Mouse (Mus musculus): ENCODE results near the gene Rpl32.

The Rpl32 gene

DNA sequence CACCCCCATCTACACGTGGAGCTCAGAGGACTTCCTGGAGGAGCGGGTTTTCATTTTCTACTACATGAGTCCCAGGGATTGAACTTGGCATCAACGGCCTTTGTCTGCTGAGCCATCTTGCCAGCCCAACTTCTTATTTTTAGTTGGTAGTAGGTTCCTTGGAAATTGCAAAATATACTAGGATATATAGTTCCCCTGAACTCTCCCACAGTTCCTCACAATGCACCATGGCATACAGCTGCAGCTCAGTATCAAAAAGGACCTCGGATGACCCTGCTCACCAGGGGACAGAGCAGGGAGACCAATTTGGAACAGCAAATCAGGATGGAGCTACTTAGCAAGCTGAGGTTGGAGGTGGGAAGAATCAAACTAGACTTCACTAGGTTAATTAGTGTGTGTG is 6.5 kb upstream of the Rpl32 start:
- in situ Hi-C loops (cut with MboI, MseI) = no loop called here

DNA sequence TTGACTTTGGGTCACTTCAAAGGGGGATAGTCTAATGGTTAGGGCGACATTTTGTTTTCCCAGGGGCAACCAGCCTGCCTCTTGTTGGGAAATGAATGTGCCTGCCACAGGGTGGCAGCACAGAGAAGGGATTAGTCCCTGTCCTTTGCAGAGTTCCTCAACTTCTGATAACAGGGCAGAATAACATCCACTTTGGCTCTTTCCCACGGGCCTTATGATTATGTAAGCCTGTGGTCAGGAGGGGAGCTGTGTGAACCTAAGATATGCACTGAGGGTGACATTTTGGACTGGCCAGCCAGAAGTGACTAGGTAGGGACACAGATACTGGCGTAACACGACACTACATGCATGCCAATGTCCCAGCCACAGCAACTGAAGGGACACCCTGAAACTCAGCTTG is 5.6 kb upstream of the Rpl32 start:
- in situ Hi-C loops (cut with MboI, MseI) = no loop called here

DNA sequence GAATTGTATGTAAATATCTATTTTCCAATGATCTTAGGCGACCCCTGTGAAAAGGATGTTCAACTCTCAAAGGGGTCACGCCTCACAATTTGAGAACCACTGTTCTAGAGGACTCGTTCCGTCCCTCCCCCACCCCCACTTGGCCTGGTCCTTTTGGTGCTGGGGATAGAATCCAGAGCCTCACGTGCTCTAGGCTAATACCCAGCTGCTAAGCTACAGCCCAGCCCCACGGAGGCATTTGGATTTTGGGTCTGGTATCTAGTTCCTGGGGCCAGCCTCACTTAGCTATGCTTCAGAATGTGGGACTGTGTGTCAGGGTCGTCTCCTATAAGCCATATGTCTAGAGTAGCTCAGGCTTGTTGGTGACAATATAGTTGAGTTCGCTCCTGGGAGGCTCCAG is 3.1 kb upstream of the Rpl32 start:
- in situ Hi-C loops (cut with MboI, MseI) = no loop called here

DNA sequence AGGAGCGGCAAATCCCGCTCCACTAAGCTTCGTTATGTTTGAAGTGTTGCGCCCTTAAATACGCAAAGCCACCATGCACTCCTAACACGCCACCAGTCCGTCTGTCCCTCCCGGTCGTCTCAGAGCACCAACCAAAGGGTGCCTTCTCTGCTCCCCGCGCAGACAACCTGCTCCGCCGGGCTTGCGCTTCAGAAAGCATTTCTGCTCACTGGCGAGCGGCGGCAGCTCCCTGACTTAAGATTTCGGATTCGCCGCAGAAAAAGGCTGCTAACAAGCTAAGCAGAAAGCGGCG is 405 bp downstream of the Rpl32 start:
- in situ Hi-C loops (cut with MboI, MseI) = no loop called here

DNA sequence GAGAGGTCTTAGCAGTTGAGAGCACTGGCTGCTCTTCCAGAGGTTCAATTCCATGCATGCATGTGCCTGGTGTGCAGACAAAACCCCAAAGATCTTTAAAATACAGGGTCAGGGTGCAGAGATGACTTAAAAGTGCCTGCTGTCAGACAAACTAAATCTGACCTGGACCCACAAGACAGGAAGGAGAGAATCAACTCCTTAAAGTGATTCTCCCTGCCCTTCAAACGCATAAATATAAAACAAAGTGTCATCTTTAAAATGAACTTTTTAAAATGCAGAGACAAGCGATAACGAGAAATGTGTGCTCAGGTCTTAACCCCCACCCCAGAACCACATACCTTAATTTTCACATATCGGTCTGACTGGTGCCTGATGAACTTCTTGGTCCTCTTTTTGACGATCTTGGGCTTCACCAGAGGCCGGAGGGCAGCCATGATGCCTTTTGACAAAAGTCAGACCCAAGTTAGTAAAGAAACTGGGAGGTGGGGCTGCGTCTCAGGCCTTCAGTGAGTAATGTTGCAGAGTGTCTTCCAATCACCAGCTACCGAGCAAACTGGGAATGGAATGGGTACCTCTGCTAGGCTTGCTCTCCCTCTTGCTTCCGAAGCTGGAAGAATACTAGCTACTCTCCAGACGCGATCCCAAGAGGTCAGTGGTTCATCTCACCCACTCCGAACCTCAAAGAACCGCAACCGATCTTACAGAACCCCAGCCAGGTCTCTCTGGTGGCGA is 917 bp downstream of the Rpl32 start:
- in situ Hi-C loops (cut with MboI, MseI) = no loop called here

DNA sequence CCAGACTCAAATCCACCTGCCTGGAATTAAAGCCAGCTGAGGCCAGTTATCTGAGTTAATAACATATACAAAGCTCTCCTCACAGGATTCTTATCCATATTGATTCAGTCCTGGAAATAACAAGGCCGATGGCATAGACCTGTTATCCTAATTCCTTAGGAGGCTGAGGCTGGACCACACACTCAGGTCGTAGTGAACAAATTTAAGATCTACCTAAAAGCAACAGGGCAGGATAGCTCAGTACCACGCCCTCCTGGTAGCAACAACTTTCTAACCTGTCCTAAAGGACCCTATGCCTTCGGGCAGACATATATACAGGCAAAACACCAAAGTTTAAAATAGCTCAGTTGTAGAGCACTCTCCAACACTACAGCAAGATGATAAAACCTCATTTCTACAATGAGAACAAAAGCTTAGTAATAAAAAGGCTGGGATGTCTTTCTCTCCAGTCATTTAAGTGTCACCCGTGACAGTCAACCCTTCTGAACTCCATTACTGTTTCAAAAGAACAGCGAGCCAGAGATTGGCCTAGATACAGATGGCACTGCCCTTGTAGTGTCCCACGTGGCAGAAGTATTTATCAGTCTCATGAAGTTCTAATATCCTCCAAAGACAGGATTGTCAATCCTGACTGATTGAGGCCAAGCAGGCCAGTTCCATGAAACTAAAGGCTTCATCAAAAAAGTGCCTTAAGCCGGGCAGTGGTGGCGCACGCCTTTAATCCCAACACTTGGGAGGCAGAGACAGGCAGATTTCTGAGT is 3.9 kb downstream of the Rpl32 start:
- in situ Hi-C loops (cut with MboI, MseI) = no loop called here

DNA sequence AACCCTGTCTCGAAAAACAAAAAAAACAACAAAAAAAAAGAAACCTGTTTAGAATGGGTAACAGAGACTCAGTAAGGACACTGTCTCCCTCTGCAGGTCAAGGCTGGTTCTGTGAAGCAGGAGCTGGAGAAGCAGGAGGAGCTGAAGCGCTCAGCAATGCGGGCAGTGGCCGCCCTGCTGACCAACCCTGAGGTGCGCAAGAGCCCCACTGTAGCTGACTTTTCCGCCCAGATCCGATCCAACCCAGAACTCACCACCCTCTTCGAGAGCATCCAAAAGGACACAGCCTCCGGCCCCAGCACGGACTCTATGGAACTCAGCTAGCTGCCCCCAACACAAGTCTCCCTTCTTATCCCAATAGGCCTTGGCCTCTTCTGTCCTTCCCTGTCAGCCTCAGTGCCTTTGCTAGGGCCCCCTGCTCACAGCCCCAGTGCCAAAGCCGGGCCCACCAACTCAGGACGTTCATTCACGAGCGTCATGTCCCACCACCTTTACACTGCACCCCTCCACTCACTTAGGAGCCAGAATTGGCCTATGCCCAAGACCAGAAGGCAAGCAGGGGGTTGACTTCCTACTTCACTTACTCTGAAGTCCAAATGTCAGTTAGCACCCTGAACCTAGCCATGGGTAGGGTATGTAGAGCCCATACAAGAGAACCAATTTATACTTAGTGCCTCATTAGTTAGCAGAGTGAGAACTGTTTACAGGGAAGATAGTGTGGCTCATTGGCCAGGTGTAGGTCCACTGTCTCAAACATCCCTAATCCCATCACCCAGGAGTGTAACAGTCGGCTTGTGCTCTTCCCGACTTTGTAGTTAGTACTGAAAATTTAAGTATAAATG is 4.8 kb downstream of the Rpl32 start:
- in situ Hi-C loops (cut with MboI, MseI) = no loop called here

DNA sequence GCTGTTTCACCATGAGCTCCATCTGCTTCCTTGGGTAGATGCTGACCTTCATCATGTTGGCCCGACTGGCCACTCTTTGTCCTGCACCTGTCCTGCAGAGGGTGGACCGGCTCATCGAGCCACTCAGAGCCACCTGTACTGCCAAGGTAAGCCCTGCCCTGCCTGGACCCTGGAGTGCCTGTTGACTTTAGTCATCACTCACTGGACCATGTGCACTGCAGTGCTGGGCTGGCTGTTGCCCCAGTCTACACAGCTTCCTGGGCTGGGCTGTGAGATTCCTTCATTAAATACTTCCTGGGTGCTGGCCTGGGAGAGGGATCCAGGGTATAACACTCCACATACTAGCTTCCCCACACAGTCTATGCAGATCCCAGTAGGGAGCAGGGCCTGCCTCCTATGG is 6.7 kb downstream of the Rpl32 start:
- in situ Hi-C loops (cut with MboI, MseI) = no loop called here

DNA sequence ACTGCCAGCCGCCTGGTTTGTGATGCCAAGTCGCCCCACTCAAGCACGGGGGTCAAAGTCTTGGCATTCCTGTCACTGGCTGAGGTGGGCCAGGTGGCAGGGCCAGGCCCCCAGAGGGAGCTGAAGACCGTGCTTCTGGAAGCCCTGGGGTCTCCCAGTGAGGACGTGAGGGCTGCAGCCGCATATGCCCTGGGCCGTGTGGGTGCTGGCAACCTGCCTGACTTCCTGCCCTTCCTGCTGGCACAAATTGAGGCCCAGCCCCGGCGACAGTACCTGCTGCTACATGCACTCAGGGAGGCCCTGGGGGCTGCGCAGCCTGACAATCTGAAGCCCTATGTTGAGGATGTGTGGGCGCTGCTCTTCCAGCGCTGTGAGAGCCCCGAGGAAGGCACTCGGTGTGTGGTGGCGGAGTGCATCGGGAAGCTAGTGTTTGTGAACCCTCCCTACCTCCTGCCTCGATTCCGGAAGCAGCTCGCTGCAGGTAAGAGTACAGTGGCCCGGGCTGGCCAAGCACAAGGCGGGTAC is 15.8 kb downstream of the Rpl32 start:
- in situ Hi-C loops (cut with MboI, MseI) = no loop called here

DNA sequence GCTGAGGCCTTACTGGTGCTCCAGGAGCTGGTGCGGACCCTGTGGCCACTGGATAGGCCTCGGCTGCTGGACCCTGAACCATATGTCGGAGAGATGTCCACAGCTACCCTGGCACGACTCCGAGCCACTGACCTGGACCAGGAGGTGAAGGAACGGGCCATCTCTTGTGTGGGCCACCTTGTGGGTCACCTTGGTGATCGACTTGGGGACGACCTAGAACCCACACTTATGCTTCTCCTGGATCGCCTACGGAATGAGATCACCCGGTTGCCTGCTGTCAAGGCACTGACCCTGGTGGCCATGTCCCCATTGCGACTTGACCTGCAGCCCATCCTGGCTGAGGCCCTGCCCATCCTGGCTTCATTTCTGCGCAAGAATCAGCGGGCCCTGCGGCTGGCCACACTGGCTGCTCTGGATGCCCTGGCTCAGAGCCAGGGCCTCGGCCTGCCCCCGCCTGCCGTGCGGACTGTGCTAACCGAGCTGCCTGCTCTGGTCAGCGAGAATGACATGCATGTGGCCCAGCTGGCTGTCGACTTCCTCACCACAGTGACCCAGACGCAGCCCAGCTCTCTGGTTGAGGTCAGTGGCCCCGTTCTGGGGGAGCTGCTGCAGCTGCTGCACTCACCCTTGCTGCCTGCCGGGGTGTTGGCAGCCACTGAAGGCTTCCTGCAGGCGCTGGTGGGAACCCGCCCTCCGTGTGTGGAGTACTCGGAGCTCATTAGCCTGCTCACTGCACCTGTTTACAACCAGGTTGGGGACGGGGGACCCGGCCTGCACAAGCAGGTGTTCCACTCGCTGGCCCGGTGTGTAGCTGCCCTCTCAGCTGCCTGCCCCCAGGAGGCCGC is 16.5 kb downstream of the Rpl32 start:
- in situ Hi-C loops (cut with MboI, MseI) = no loop called here

DNA sequence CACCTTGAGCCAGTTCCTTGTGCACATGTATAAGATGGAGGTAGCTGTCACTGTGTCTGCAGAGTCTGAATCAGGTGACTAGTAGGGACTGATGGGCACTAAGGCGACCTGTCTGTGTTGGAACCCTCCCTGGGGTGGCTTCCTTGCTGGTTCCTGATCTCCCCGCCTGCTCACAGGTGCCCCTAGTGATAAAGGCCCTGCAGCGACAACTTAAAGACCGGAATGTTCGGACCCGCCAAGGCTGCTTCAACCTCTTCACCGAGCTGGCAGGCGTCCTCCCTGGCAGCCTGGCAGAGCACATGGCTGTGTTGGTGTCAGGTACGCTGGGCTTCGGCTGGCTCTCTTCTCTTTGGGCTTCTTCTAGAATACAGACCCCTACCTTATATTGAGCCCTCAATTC is 17.5 kb downstream of the Rpl32 start:
- in situ Hi-C loops (cut with MboI, MseI) = no loop called here

DNA sequence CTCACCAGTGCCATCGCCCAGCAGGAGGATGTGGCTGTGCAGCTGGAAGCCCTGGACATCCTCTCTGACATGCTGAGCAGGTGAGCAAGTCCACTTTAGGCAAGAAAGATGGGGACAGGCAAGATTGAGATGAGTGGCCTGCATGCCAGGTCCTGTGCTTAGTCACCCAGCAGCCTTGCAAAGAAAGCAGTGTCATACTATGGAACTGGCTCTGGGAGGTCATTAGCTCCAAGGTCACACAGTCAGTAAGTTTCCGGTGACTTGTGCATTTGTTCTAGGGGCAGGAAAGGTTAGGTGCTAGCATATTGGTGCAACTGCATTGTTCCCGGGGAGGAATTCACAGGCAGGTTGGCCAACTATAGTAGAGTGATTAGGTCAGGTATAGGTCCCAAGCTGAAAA is 25.8 kb downstream of the Rpl32 start:
- in situ Hi-C loops (cut with MboI, MseI) = no loop called here

DNA sequence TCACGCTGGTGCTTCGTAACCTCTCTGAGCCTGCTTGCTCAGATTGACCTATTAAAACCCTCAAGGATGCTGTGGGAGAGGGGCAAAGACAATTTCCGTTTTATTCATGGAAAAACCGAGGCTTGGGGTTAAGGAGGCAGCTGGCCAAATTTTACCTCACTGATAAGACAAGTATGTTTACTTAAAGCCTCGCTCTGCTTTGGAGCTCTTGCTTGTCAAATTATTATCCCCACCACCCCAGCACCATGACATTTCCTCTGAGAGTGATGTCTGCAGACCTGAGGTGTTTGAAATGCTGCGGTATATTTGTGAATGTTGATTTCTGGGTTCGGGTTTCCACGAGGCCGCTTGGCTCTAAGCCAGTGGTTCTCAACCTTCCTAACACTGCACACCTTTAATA is 32.2 kb downstream of the Rpl32 start:
- in situ Hi-C loops (cut with MboI, MseI) = no loop called here

DNA sequence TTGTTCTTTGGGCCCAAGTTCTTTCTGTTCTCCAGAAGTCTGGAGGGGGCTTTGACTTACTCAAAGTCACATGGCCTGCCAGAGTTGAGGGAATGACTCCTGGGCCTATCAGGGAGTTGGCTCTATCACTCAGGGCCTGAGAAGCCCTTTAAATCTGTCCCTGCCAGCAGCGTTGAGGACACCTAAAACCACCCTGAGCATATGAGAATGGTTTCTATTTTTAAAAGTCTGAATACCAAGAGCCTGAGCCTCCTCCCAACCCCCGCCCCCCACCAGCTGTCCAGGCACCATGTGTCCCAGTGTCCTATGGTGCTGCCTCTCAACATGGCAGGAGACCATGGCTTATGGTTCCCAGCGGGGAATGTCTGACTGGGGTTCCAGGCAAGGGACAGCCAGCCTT is 32.7 kb downstream of the Rpl32 start:
- in situ Hi-C loops (cut with MboI, MseI) = no loop called here

DNA sequence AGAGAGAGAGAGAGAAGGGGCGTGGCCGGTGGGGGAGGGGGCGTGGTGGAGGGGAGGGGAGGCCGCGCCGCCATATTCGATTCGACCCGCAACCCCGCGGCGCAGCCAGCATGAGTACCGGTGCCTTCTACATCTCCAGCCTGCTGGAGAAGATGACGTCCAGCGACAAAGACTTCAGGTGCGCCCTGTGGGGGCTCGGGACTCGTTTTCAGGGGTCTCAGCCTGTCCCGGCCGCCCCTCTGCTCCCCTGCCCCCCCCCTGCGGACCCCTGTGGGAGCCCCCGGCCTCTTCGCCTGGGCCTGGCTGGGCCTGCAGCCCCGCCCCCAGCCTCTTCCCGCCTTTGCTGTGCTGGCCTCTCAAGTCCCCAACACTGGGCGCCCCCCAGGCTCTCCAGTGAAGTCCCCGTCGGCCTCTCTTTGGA is 34.0 kb downstream of the Rpl32 start, which contains the start of gene Cand2:
TSS of gene Cand2 (plus strand) at position 38 of the 421 bp plus-strand sequence.
- in situ Hi-C loops (cut with MboI, MseI) = no loop called here

DNA sequence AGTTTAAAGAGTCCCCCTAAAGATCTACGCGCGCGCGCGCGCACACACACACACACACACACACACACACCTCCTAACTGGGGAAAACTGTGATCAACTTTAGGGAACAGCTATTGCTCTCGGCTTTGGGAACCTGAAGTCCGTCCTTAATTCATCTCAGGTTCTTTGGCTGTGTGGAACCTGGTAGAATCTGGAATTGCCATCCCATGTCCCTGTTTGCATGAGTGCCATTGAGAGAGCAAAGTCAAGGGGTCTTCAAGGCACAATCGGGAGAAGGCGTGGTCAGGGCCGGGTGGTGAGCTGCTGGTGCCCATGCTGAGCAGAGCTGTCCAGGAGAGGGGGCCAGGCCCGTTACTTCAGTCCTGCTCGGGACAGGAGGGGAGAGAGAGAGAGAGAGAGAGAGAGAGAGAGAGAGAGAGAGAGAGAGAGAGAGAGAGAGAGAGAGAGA is 34.6 kb downstream of the Rpl32 start:
- in situ Hi-C loops (cut with MboI, MseI) = no loop called here

DNA sequence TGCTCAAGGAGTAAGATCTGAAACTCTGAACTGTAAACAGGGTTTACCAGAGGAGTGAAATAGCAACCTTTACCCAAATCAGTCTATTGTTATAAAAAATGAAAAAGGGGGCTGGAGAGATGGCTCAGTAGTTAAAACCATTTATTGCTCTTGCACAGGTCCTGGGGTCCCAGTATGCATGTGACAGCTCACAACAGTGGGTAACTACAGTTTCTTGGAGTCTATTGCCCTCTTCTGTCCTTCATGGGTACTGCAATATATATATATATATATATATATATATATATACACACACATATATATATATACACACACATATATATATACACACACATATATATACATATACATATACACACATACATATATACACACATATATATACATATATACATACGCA is 35.9 kb downstream of the Rpl32 start:
- in situ Hi-C loops (cut with MboI, MseI) = no loop called here

DNA sequence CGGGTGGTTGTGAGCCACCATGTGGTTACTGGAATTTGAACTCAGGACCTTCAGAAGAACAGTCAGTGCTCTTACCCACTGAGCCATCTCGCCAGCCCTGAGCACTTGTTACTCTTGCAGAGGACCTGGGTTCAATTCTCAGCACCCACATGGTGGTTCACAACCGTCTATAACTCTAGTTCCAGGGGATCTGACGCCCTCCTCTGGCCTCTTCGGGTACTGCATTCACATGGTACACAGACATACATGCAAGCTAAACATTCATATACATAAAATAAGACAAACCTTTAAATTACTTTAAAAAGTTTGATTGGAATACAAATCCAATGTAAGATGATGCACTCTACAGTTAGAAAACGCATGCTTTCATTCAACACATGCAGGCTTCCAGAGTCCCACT is 36.3 kb downstream of the Rpl32 start:
- in situ Hi-C loops (cut with MboI, MseI) = no loop called here

DNA sequence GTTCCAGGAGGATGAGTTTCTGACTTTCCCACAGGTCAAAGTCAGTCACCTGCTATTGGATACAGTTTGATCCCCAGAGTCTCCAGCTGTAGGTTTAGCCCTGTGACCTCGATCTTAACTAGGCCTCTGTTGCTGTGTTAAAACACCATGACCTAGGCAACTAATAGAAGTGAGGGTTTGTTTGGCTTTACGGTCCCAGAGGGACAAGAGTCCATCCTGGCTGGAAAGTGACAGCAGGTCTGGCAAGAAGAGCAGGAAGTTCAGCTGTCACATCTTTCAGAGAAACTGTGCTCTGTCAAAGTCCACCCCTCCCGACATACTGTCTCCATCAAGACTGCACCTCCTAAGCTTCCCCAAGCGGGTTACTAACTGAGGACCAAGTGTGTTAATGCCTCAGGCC is 37.7 kb downstream of the Rpl32 start:
- in situ Hi-C loops (cut with MboI, MseI) = no loop called here

DNA sequence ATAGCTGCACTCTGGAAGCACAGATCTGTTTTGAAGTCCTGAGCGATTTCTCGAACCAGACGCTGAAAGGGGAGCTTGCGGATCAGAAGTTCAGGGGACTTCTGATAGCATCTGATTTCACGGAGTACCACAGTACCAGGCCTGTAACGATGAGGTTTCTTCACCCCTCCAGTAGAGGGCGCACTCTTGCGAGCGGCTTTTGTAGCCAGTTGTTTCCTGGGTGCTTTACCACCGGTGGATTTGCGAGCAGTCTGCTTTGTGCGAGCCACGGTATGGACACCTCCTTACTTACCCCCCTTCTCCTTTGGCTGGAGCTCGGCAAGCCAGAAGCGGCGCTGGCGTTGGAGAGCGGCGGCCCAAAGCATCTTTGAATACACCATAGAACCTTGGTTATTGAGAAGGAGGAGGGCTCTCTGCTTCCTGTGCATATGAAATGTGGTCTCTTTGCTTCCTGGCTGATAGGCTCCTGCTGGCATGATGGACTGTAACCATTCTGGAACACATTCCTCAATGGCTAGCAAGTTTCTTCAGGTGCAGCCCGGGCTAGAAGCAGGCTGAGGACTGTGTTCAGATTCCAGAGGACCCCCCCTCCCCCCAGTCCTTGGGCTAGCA is 38.4 kb downstream of the Rpl32 start:
- in situ Hi-C loops (cut with MboI, MseI) = no loop called here

DNA sequence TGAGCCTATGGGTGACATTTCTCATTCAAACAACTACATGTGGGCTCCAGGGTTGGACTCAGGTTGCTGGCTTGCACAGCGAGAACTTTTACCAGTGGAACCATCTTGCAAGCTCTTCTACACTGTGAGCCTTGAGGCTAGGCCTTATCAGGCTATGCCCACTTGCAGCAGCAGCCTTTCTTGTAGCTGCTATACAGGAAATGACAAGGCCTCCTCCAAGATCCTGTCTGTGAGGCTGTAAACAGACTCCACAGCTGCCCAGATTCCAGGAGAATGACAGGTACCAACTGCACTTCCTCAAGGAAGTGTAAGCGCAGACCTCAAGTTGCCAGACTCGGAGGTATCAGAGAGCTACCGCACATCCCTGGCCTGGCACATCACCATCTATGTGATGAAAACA is 40.3 kb downstream of the Rpl32 start:
- in situ Hi-C loops (cut with MboI, MseI) = no loop called here
